Mouse (Mus musculus) adrenal gland, postnatal 10 days (tissue): Measurements from ENCODE around the gene Nckap1l. TPM values are rescaled to one million over a fixed set of nuclear protein-coding genes. Genes with fewer than 3 reads are reported as not detected.
A peak's percentile ranks its signal among the peaks of the same experiment; 100 is the strongest.

ENCODE experiments used
- DNase-seq: peaks from one replicate; pipeline ENCODE4 v3.0.0; 2021; ENCODE audit warnings: mixed read lengths
- total RNA-seq, 2 experiments: library from RNA; stranded (reverse); gene quantifications; 2 replicates each; pipeline ENCODE4 v1.2.3; 2021

The Nckap1l gene
- total RNA-seq, 2 experiments from 2014 or later: 6.4 to 7.2 TPM

GRCm38 (mm10) chr15:103537822-103538213 lies 84.2 kb downstream of the Nckap1l start, which contains the start of gene Ppp1r1a:
TSS of gene Ppp1r1a (minus strand) at chr15:103538003.
- peak; percentile 84 for DNase-seq

DNA sequence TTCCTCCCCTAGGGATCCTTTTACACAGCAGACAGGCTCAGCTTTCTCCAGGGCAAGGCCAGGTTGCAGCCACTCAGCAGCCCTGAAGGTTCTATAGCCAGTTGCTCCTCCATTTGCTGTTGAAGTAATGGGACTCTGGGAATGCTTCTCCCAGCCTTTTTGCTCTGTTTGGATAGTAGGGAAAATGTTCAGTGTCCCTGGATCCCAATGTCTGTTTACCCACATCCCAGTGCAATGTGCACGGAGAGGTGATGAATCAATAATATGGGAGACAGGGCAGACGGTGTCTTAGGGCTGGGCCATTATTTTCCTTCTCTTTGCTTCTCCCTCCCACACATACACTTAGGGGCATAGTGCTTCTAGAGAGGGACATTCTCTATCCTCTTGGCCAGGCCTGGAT lies 85.7 kb downstream of the Nckap1l start:
- DNase-seq: no peak

DNA sequence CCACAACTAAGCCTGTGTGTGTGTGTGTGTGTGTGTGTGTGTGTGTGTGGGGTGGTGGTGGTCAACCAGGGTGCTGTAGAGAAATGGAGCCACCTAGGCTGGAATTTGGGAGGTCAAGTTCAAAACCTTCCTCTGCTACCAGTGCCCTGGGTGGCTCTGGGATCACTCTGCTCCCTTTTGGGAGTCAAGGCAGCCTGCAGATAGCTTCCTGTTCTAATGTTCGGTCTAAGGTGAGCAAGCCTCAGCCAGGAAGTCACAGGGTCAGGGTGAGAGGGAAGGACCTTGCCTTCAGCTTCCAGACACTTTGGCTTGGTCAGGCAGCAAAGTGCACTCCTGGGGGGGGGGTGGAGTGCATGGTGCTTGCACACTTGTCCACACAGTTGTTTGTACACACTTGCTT lies 87.1 kb downstream of the Nckap1l start:
- DNase-seq: no peak

- DNase-seq: no peak
Measured at GRCm38 (mm10) chr15:103542526-103542925, 88.9 kb downstream of the Nckap1l start.

- no peak for DNase-seq
Measured at GRCm38 (mm10) chr15:103547983-103548382, 94.4 kb downstream of the Nckap1l start.

Other genes starting within 250 kb of the Nckap1l start
- gene Cbx5, start 214.0 kb upstream of the Nckap1l start, total RNA-seq: 10 to 100 TPM; 66.6 to 85.8 TPM
- 100 to 1,000 TPM; 248 to 299 TPM for gene Hnrnpa1, start 213.4 kb upstream of the Nckap1l start, total RNA-seq
- gene Nfe2, start 195.4 kb upstream of the Nckap1l start, total RNA-seq: 1 to 10 TPM; 3.2 to 4.3 TPM
- 100 to 1,000 TPM; 114 TPM for gene Copz1, start 181.1 kb upstream of the Nckap1l start, total RNA-seq
- not detected for gene Gpr84, start 143.2 kb upstream of the Nckap1l start, total RNA-seq
- 10 to 100 TPM; 20.1 to 24.2 TPM for gene Zfp385a, start 113.7 kb upstream of the Nckap1l start, total RNA-seq
- gene Itga5, start 87.0 kb upstream of the Nckap1l start, total RNA-seq: 10 to 100 TPM; 38.0 to 38.2 TPM
- not detected for gene Gtsf1, start 23.3 kb upstream of the Nckap1l start, total RNA-seq
- gene Gtsf2, start 5.3 kb upstream of the Nckap1l start, total RNA-seq: not detected
- gene Pde1b, start 49.2 kb downstream of the Nckap1l start, total RNA-seq: 1 to 10 TPM; 5.6 to 9.4 TPM
- 10 to 100 TPM; 23.0 to 37.4 TPM for gene Ppp1r1a, start 84.2 kb downstream of the Nckap1l start, total RNA-seq
- gene Glycam1, start 111.3 kb downstream of the Nckap1l start, total RNA-seq: 10 to 100 TPM; 22.6 to 27.0 TPM